In genomic region chr11:20225938-20226337, GRCm38 (mm10) we compare ENCODE assay signal across 20 mouse cellular contexts. TPM values are rescaled to one million over a fixed set of nuclear protein-coding genes. Genes with fewer than 3 reads are reported as not detected.
DNase-seq lines count a peak whose midpoint lies in the region; TF ChIP-seq lines count a peak whose summit lies in the region.
"Had no signal": no experiment of that assay in that cellular context is flagged by ENCODE, and none has a peak within 500 bp of the region (broad histone marks: within the 10 kb centered on the region; RNA-seq: fewer than 3 reads in every experiment).

No protein-coding gene starts in this region.

- TF ChIP-seq RAD21 in CH12.LX (IDR thresholded peaks at IDR 0.05; ENCODE audit: low read depth, low read length) = no peak

- no peaks in the 10 kb centered on the region for H3K9me3 ChIP-seq in CH12.LX (replicated peaks; ENCODE audit: low read length)
- no peaks in the 10 kb centered on the region for H3K9me3 ChIP-seq in ES-Bruce4 (replicated peaks; ENCODE audit: control insufficient read depth, insufficient read depth, low read length, poor library complexity, severe bottlenecking)
- H3K9me3 ChIP-seq: embryonic facial prominence, embryonic 10.5 days; embryonic facial prominence, embryonic 12.5 days; forebrain, embryonic 13.5 days; forebrain, embryonic 15.5 days; G1E had no signal

- TF ChIP-seq POLR2A in CH12.LX (IDR thresholded peaks at IDR 0.05; ENCODE audit: low read depth, low read length) (no peak), ES-Bruce4 (IDR thresholded peaks at IDR 0.05; ENCODE audit: insufficient read depth, low read length) (no peak)

- H3K4me3 ChIP-seq in CH12.LX (replicated peaks in 1 of 3; ENCODE audit: low read depth in 2 of 3, low read length in 2 of 3, poor library complexity in 1 of 3) = no peak overlapping the region
- no peak overlapping the region for H3K4me3 ChIP-seq in ES-Bruce4 (ENCODE audit: low read depth, low read length)
- H3K4me3 ChIP-seq: embryonic facial prominence, embryonic 10.5 days; embryonic facial prominence, embryonic 12.5 days; forebrain, embryonic 13.5 days; forebrain, embryonic 15.5 days had no signal

- H3K36me3 ChIP-seq in CH12.LX (replicated peaks in 1 of 2; ENCODE audit: control insufficient read depth in 1 of 2, insufficient read depth in 1 of 2, low read length in 1 of 2) (peaks cover 70 to 91% of the 10 kb centered on the region in 2 experiments), ES-Bruce4 (ENCODE audit: control insufficient read depth, insufficient read depth, low read length, poor library complexity, severe bottlenecking) (peaks cover 74% of the 10 kb centered on the region)

- no peak overlapping the region for H3K4me2 ChIP-seq in CH12.LX (ENCODE audit: insufficient read depth, low read depth, poor library complexity, severe bottlenecking)
- H3K4me2 ChIP-seq: embryonic facial prominence, embryonic 12.5 days; forebrain, embryonic 13.5 days; forebrain, embryonic 15.5 days had no signal

- dilution Hi-C loops in CH12.LX (cut with MboI; ENCODE audit: extremely low pct_ligation_motif_present, extremely low pct_unique_long_range_greater_than_20kb, low sequenced_read_pairs) = no loop called here

- no peak overlapping the region for H3K9ac ChIP-seq in CH12.LX (ENCODE audit: insufficient read depth, low read depth)
- peak overlapping the region; percentile 61 for H3K9ac ChIP-seq in ES-Bruce4 (ENCODE audit: low read depth, poor library complexity, severe bottlenecking)
- H3K9ac ChIP-seq: embryonic facial prominence, embryonic 12.5 days; forebrain, embryonic 13.5 days; forebrain, embryonic 15.5 days; forebrain, postnatal 0 days had no signal

- DNase-seq in CH12.LX (ENCODE audit: extremely low read depth) (no peak), R1 (ENCODE audit: low read depth, low spot score) (peak; percentile 59)
- no peak for DNase-seq in cerebellum, adult 11-12 months
- DNase-seq in urinary bladder, postnatal 25 days (ENCODE audit: low spot score) = no peak
- DNase-seq: adrenal gland, adult 2 months; adrenal gland, postnatal 10 days; adrenal gland, postnatal 25 days; cerebellum, adult 11 months; cerebellum, adult 2 months; cerebellum, adult 9-10 months; cerebellum, postnatal 10 days; cerebellum, postnatal 25 days; forebrain, postnatal 0 days had no signal

- TF ChIP-seq EP300 in CH12.LX (IDR thresholded peaks at IDR 0.05; ENCODE audit: low read length) = no peak
- no peak for TF ChIP-seq EP300 in ES-Bruce4 (IDR thresholded peaks at IDR 0.05; ENCODE audit: insufficient read depth, low read depth, low read length)

- in situ Hi-C loops in CH12.LX (cut with MboI; ENCODE audit: low pct_ligation_motif_present, low pct_unique_long_range_greater_than_20kb, low sequenced_read_pairs) = no loop called here

- H3K4me1 ChIP-seq in CH12.LX (ENCODE audit: control insufficient read depth in 1 of 2, insufficient read depth in 2 of 2) (peaks cover 0 to 21% of the 10 kb centered on the region in 2 experiments; a peak in 2 of 4 replicates), ES-Bruce4 (ENCODE audit: control insufficient read depth, insufficient read depth, low read length) (peaks cover 17% of the 10 kb centered on the region)
- H3K4me1 ChIP-seq: embryonic facial prominence, embryonic 10.5 days; embryonic facial prominence, embryonic 12.5 days; forebrain, embryonic 13.5 days; forebrain, embryonic 15.5 days had no signal

- TF ChIP-seq CTCF in CH12.LX (conservative IDR thresholded peaks at IDR 0.05 in 1 of 2, IDR thresholded peaks at IDR 0.05 in 1 of 2; ENCODE audit: low read depth in 2 of 2, low read length in 2 of 2) (no peak), ES-Bruce4 (IDR thresholded peaks at IDR 0.05; ENCODE audit: low read depth, low read length) (no peak)

- H3K27me3 ChIP-seq in CH12.LX (replicated peaks) = no peaks in the 10 kb centered on the region
- H3K27me3 ChIP-seq in ES-Bruce4 (ENCODE audit: control insufficient read depth, insufficient read depth, low read length, poor library complexity, severe bottlenecking) = no peaks in the 10 kb centered on the region
- H3K27me3 ChIP-seq: embryonic facial prominence, embryonic 12.5 days; forebrain, embryonic 13.5 days; forebrain, embryonic 15.5 days; Patski had no signal

- H3K79me2 ChIP-seq in CH12.LX (replicated peaks; ENCODE audit: control insufficient read depth, extremely low read depth, insufficient read depth, poor library complexity, severe bottlenecking) = peaks cover 28% of the 10 kb centered on the region

- H3K27ac ChIP-seq in CH12.LX (ENCODE audit: insufficient read depth, low read depth) (no peak overlapping the region), ES-Bruce4 (ENCODE audit: insufficient read depth, low read length) (peak overlapping the region; percentile 76)
- H3K27ac ChIP-seq: embryonic facial prominence, embryonic 10.5 days; embryonic facial prominence, embryonic 12.5 days; forebrain, embryonic 13.5 days; forebrain, embryonic 15.5 days had no signal

TF ChIP-seq in CH12.LX, 34 proteins besides CTCF, POLR2A, EP300 and RAD21:
- TF ChIP-seq ZC3H11A (IDR thresholded peaks at IDR 0.05; ENCODE audit: low read depth, low read length) (no peak), POLR2AphosphoS2 (IDR thresholded peaks at IDR 0.05; ENCODE audit: low read depth, low read length) (peak; percentile 80; the same call in 1 of the 2 replicates)

RNA-seq across cellular contexts. Expression of gene Cep68, which starts 23.3 kb away (rescaled TPM):
- total RNA-seq in CH12.LX (2012; rRNA removed) (28.7 and 30.7 TPM in 2 replicates), CH12.LX (2014; rRNA removed) (27.8 and 28.3 TPM in 2 replicates)
- polyA plus RNA-seq in CH12.LX (2012; ENCODE audit: insufficient read length, low read depth) (27.7 and 31.6 TPM in 2 replicates), ES-Bruce4 (2011; ENCODE audit: insufficient read depth, insufficient read length, low read depth, missing spikeins) (38.0 and 40.4 TPM in 2 replicates)

RNA-seq across cellular contexts. Expression of gene Rab1a, which starts 24.7 kb away (rescaled TPM):
- total RNA-seq in CH12.LX (2012; rRNA removed) = 76.7 and 98.7 TPM in 2 replicates
- total RNA-seq in CH12.LX (2014; rRNA removed) = 135 and 143 TPM in 2 replicates
- 216 and 263 TPM in 2 replicates for polyA plus RNA-seq in CH12.LX (2012; ENCODE audit: insufficient read length, low read depth)
- 396 and 407 TPM in 2 replicates for polyA plus RNA-seq in ES-Bruce4 (2011; ENCODE audit: insufficient read depth, insufficient read length, low read depth, missing spikeins)
